Mouse (Mus musculus): ENCODE measurements at regions not wholly inside any gene's neighbourhood (a gene's known extent, or its start where the extent isn't known, plus 50 kb on each side); places are given as distances from the start of the nearest gene placed in this dataset.

GRCm38 (mm10) chr12:29213625-29214024 lies 314.6 kb upstream of the Myt1l start:
- DNase-seq = no peak

DNA sequence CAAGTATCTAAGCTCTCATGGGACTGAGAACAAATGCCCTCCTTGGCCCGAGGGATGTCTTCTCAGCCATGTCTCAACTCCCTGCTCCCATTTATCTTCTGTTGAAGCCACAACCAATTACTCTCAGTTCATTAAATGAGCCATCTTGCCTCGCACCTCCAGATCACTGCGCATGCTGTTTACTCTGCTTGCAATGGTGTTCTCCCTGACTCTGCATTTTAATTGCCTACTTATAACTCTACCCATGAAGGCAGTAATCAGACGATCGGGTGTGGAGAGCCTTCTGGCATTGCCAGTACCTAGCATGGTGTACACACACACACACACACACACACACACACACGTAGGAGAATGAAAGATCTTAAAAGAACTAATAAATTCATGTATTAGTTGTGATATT lies 306.1 kb upstream of the Myt1l start:
- DNase-seq = no peak

GRCm38 (mm10) chr12:29226001-29226400 lies 302.2 kb upstream of the Myt1l start:
- no peak for DNase-seq

- DNase-seq = no peak
Observed at GRCm38 (mm10) chr12:29232492-29233447, 295.4 kb upstream of the Myt1l start.

DNA sequence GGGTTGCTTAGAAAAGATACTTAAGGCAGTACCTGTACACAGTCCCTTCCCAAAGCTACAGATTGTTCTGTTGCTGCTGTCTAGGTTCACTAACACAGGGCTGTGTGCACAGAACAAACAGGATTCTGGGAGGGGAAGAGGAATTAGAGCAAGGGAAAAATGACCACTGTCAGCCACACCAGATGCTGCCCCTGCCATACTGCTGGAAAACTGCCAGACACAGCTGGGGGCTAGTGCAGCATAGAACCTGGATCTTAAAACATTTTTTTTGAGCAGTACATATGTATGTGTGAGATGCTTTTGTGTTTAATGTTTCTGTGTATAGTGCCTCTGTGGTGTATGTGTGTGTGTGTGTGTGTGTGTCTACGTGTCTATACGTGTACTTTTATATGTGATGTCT lies 291.7 kb upstream of the Myt1l start:
- DNase-seq = no peak

GRCm38 (mm10) chr12:29237516-29237915 lies 290.7 kb upstream of the Myt1l start:
- no peak for DNase-seq

DNA sequence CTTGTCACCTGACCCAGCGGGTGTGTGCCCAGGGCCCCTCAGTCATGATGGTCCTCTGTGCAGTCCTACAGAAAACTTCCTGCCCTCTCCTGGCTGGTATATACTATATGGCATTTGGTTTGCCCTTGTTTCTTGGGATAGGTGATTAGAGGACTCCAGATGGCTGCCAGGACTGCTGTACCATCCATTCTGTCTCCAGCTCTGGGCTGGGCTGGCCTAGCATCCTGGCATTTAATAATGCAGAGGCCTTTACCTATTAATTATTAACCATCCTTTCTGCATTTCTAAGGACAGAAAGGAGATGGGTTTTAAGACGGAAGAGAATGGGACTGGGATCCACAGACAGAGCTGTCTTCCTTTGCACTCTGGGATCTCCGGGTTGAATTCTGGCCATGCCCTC lies 288.7 kb upstream of the Myt1l start:
- no peak for DNase-seq

- DNase-seq = no peak
Observed at GRCm38 (mm10) chr12:29239975-29240374, 288.2 kb upstream of the Myt1l start.

GRCm38 (mm10) chr12:29243087-29243486 lies 285.1 kb upstream of the Myt1l start:
- no peak for DNase-seq

GRCm38 (mm10) chr12:29246041-29246440 lies 282.1 kb upstream of the Myt1l start:
- DNase-seq = no peak

DNA sequence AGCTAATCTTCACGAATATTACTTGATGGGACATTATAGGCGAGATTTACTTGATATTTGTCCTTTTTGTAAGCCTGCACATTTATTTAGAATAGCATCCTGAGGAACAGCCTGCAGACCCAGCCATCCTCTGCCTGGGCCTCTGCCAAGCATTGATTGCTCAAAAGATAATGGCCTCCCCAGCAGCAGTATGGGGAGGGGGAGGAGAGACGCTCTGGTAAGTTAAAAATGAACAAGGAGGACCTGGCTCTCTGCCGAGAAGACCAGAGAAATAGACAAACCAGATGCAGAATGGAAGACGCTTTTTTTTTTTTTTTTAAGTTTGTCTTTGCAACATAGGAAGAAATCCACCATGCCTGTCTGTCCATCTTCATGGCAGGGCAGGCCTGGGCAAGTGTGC lies 280.8 kb upstream of the Myt1l start:
- no peak for DNase-seq

GRCm38 (mm10) chr12:29248459-29248858 lies 279.7 kb upstream of the Myt1l start:
- DNase-seq = no peak

- DNase-seq = no peak
Observed at GRCm38 (mm10) chr12:29256103-29256502, 272.1 kb upstream of the Myt1l start.

- no peak for DNase-seq
Observed at GRCm38 (mm10) chr12:29257011-29257734, 271.0 kb upstream of the Myt1l start.

GRCm38 (mm10) chr12:29257735-29258547 lies 270.2 kb upstream of the Myt1l start:
- DNase-seq = peak; percentile 68

- no peak for DNase-seq
Observed at GRCm38 (mm10) chr12:29258548-29258874, 269.7 kb upstream of the Myt1l start.

DNA sequence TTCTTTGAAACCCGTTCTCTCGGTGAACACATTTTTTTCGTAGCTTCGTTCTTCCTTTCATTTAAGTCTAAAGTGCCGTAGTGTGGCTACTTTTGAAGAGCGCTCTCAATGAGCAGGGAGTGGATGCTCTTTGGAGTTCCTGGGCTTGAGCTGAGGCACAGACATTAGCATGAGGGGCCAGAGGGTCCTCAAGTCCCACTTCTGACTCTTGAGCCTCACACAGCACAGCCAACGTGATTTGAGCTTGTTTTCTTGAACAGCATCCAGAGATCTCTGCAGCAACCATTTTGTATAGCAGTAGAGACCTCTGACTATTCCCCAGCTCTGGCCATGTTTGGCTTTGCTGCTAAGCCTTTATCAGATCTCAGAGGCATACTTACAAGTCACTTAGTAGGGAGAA lies 269.2 kb upstream of the Myt1l start:
- no peak for DNase-seq

GRCm38 (mm10) chr12:29274166-29274565 lies 254.0 kb upstream of the Myt1l start:
- DNase-seq = no peak

GRCm38 (mm10) chr12:29275676-29276075 lies 252.5 kb upstream of the Myt1l start:
- no peak for DNase-seq

GRCm38 (mm10) chr12:29279631-29280080 lies 248.5 kb upstream of the Myt1l start:
- peak; percentile 21 for DNase-seq

DNA sequence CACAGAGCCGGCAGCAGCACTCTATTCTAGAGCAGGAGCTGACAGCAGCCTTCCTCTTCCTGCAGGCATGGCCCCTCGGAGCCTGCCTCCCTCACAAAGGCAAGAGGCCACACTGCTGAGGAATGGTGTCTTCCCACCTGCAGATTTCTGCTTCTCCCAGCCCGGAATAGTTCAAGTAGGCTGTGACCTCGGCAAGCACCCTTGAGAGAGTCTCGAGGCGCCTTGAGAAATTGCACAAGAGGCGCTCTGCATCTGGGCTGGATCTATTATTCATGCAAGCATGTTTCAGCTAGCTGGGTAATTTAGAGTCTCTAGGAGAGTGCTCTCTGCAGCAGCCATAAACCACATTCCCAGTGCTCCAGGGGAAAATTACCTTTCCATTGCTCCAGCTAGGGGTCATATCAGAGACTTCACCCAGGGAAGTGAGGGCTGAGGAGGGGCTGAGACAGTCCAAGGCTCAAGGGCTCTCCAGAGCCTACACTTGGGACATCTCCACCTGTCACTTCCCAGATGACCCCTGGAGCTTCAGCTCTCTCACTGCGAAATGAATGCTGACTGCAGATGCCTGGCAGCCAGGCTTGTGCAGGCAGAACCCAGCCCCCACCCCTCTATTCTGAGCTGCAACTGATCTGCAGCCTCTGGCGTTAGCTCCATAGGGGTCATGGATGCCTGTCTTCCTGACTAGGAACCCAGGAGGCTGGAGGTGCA lies 247.9 kb upstream of the Myt1l start:
- peak; percentile 52 for DNase-seq

Measured in adrenal gland, postnatal 10 days (tissue).